ENCODE assay signal across 16 mouse cellular contexts in genomic region chr11:67392369-67392768, GRCm38 (mm10).
"Had no signal": no experiment of that assay in that cellular context is flagged by ENCODE, and none has a peak within 500 bp of the region (broad histone marks: within the 10 kb centered on the region; RNA-seq: fewer than 3 reads in every experiment).

No protein-coding gene starts in this region.

- H3K9me3 ChIP-seq: neural tube, embryonic 13.5 days; neural tube, embryonic 15.5 days; stomach, embryonic 15.5 days had no signal

- H3K27me3 ChIP-seq: neural tube, embryonic 13.5 days; neural tube, embryonic 15.5 days; stomach, embryonic 15.5 days had no signal

- H3K4me3 ChIP-seq: neural tube, embryonic 13.5 days; neural tube, embryonic 15.5 days; stomach, embryonic 15.5 days had no signal

- H3K4me2 ChIP-seq: neural tube, embryonic 13.5 days; neural tube, embryonic 15.5 days; stomach, embryonic 15.5 days had no signal

- H3K9ac ChIP-seq: neural tube, embryonic 13.5 days; neural tube, embryonic 15.5 days; stomach, embryonic 15.5 days had no signal

- H3K36me3 ChIP-seq: neural tube, embryonic 13.5 days; neural tube, embryonic 15.5 days; stomach, embryonic 15.5 days had no signal

- H3K27ac ChIP-seq: neural tube, embryonic 13.5 days; neural tube, embryonic 15.5 days; stomach, embryonic 15.5 days; stomach, postnatal 0 days had no signal

- H3K4me1 ChIP-seq: neural tube, embryonic 13.5 days; neural tube, embryonic 15.5 days; stomach, embryonic 15.5 days had no signal

- DNase-seq: retina, postnatal 1 day; right cerebral cortex, adult 18-20 months; right cerebral cortex, postnatal 14 days; right cerebral cortex, postnatal 25 days; right cerebral cortex, postnatal 4 days; spleen, adult 18-20 months; thymus, adult 18-20 months; thymus, adult 2 months; thymus, postnatal 14 days; thymus, postnatal 25 days; thymus, postnatal 36 days; thymus, postnatal 4 days had no signal
